Mouse (Mus musculus) embryonic stem cell, embryonic (primary cell): ENCODE measurements around the gene Orm2.
"Not testable (repeated sequence)": the region's sequence is repeated elsewhere in the genome, so short reads cannot be mapped to it uniquely, and the experiment has no call there.

Experiments used
- CTCF ChIA-PET, 4 experiments: fragments of 300-600 bp in 2 of 4; fragments of 350-600 bp in 2 of 4; sonication (Branson Sonifier 250); formaldehyde crosslinking; loops; one replicate each; lab custom pipeline; 2022; ENCODE audit warnings: inconsistent platforms in 2 of 4; lab: Charles Lee
- POLR2A ChIA-PET, 4 experiments: fragments of 300-600 bp in 2 of 4; fragments of 350-600 bp in 2 of 4; sonication (Branson Sonifier 250); formaldehyde crosslinking; loops; one replicate each; lab custom pipeline; 2022; ENCODE audit warnings: antibody characterized with exemption in 4 of 4, inconsistent platforms in 1 of 4; lab: Charles Lee

Orm2 gene

GRCm38 (mm10) chr4:63362150-63362549, at the start of gene Orm2:
Gene Orm2, plus strand, starts transcription at chr4:63362449.
- ChIA-PET POLR2A (interaction anchor here in 2 of 4 experiments (1.0 to 1.1 kb wide), 2 partner anchors 13 to 15 kb away, joined by 3 read pairs; no protein-coding TSS in a partner anchor), CTCF (no interaction called here)

- ChIA-PET POLR2A (interaction anchor here in 2 of 4 experiments (0.6 to 0.9 kb wide), 3 partner anchors 97 to 547 kb away, joined by 3 read pairs; no protein-coding TSS in a partner anchor), CTCF (no interaction called here)
These were observed 48.2 kb upstream of the Orm2 start for GRCm38 (mm10) chr4:63314063-63314462.

- ChIA-PET POLR2A (no interaction called here), CTCF (interaction anchor here in 2 of 4 experiments (1.0 to 1.5 kb wide), 4 partner anchors 9 to 135 kb away, joined by 3 to 6 read pairs (median 3); no protein-coding TSS in a partner anchor)
These were observed 46.0 kb upstream of the Orm2 start for GRCm38 (mm10) chr4:63316076-63316746.

- POLR2A ChIA-PET = not testable (repeated sequence)
- CTCF ChIA-PET = interaction anchor here (0.6 to 1.6 kb wide), 8 partner anchors 9 to 138 kb away, joined by 3 to 9 read pairs (median 3); no protein-coding TSS in a partner anchor
These were observed 42.7 kb upstream of the Orm2 start for GRCm38 (mm10) chr4:63319566-63319965.

GRCm38 (mm10) chr4:63323275-63323815, 38.9 kb upstream of the Orm2 start:
- ChIA-PET POLR2A (interaction anchor here in 1 of 4 experiments (0.6 kb wide), 1 partner anchor 801 kb away, joined by 5 read pairs; no protein-coding TSS in a partner anchor), CTCF (interaction anchor here in 1 of 4 experiments (1.0 kb wide), 1 partner anchor 16 kb away, joined by 4 read pairs; no protein-coding TSS in a partner anchor)

- ChIA-PET POLR2A (interaction anchor here in 1 of 4 experiments (0.6 kb wide), 1 partner anchor 224 kb away, joined by 3 read pairs; no protein-coding TSS in a partner anchor), CTCF (no interaction called here)
These were observed 28.8 kb upstream of the Orm2 start for GRCm38 (mm10) chr4:63333403-63333802.

GRCm38 (mm10) chr4:63338414-63339076, 23.7 kb upstream of the Orm2 start:
- CTCF ChIA-PET = interaction anchor here in 1 of 4 experiments (0.6 kb wide), 1 partner anchor 170 kb away, joined by 22 read pairs; no protein-coding TSS in a partner anchor

GRCm38 (mm10) chr4:63342491-63342890, 19.8 kb upstream of the Orm2 start:
- POLR2A ChIA-PET = no interaction called here
- CTCF ChIA-PET = no interaction called here

More at GRCm38 (mm10) chr4:63338414-63339076, 23.7 kb upstream of the Orm2 start:
- POLR2A ChIA-PET = interaction anchor here in 1 of 4 experiments (0.6 kb wide), 1 partner anchor 69 kb away, joined by 8 read pairs; no protein-coding TSS in a partner anchor

- ChIA-PET CTCF (interaction anchor here in 1 of 4 experiments (1.2 kb wide), 1 partner anchor 36 kb away, joined by 4 read pairs; no protein-coding TSS in a partner anchor), POLR2A (no interaction called here)
These were observed 18.6 kb upstream of the Orm2 start for GRCm38 (mm10) chr4:63343608-63344007.

GRCm38 (mm10) chr4:63344295-63344694, 18.0 kb upstream of the Orm2 start, which contains the start of gene Orm1:
Gene Orm1, plus strand, starts transcription at chr4:63344560.
- CTCF ChIA-PET = interaction anchor here in 2 of 4 experiments (0.5 to 1.2 kb wide), 2 partner anchors 37 to 165 kb away, joined by 3 to 4 read pairs; no protein-coding TSS in a partner anchor
- POLR2A ChIA-PET = no interaction called here

GRCm38 (mm10) chr4:63345261-63345660, 17.0 kb upstream of the Orm2 start:
- CTCF ChIA-PET = no interaction called here
- POLR2A ChIA-PET = no interaction called here

GRCm38 (mm10) chr4:63346659-63347058, 15.6 kb upstream of the Orm2 start:
- ChIA-PET POLR2A (no interaction called here), CTCF (interaction anchor here in 1 of 4 experiments (1.0 to 1.3 kb wide), 2 partner anchors 22 to 39 kb away, joined by 3 to 4 read pairs; no protein-coding TSS in a partner anchor)

GRCm38 (mm10) chr4:63348524-63348923, 13.7 kb upstream of the Orm2 start:
- ChIA-PET CTCF (interaction anchor here in 1 of 4 experiments (0.9 kb wide), 1 partner anchor 20 kb away, joined by 3 read pairs; no protein-coding TSS in a partner anchor), POLR2A (interaction anchor here in 1 of 4 experiments (0.6 kb wide), 1 partner anchor 101 kb away, joined by 3 read pairs; no protein-coding TSS in a partner anchor)

GRCm38 (mm10) chr4:63355877-63356665, 6.2 kb upstream of the Orm2 start, which contains the start of gene Orm3:
Gene Orm3, plus strand, starts transcription at chr4:63356162.
- ChIA-PET CTCF (interaction anchor here in 2 of 4 experiments (0.5 to 1.1 kb wide), 3 partner anchors 11 to 1050 kb away, joined by 3 to 4 read pairs (median 3); no protein-coding TSS in a partner anchor), POLR2A (interaction anchor here in 1 of 4 experiments (0.6 kb wide), 1 partner anchor 1689 kb away, joined by 4 read pairs; no protein-coding TSS in a partner anchor)

- POLR2A ChIA-PET = interaction anchor here in 1 of 4 experiments (0.6 to 1.3 kb wide), 2 partner anchors 19 to 1688 kb away, joined by 3 to 4 read pairs; no protein-coding TSS in a partner anchor
- CTCF ChIA-PET = interaction anchor here in 1 of 4 experiments (1.1 to 1.3 kb wide), 3 partner anchors 11 to 51 kb away, joined by 3 to 4 read pairs (median 4); no protein-coding TSS in a partner anchor
These were observed 5.2 kb upstream of the Orm2 start for GRCm38 (mm10) chr4:63356981-63357570.

GRCm38 (mm10) chr4:63359861-63360260, 2.4 kb upstream of the Orm2 start:
- ChIA-PET POLR2A (interaction anchor here in 1 of 4 experiments (1.4 kb wide), 1 partner anchor 9 kb away, joined by 6 read pairs; no protein-coding TSS in a partner anchor), CTCF (interaction anchor here in 1 of 4 experiments (1.0 kb wide), 1 partner anchor 202 kb away, joined by 3 read pairs; no protein-coding TSS in a partner anchor)

GRCm38 (mm10) chr4:63368577-63368976, 6.3 kb downstream of the Orm2 start:
- POLR2A ChIA-PET = interaction anchor here in 2 of 4 experiments (0.5 to 2.0 kb wide), 6 partner anchors 8 to 613 kb away, joined by 3 to 6 read pairs (median 3); partner anchors contain the start of gene Tmem268 (in 1 of the 2)
- CTCF ChIA-PET = interaction anchor here (0.5 to 2.7 kb wide), 47 partner anchors 8 to 649 kb away, joined by 3 to 20 read pairs (median 4); partner anchors contain the start of genes Akna (in 1 of the 4), Tmem268 (in 1 of the 4) and Whrn (in 1 of the 4)
